Mouse (Mus musculus) intestine, embryonic 15.5 days (tissue): ENCODE data around the gene Srd5a3. TPM values are rescaled to one million over a fixed set of nuclear protein-coding genes. Genes with fewer than 3 reads are reported as not detected.

ENCODE experiments used
- ATAC-seq: fragments of 200-750 bp; cut with Nextera tagmentation; 2 replicates; pipeline ENCODE4 v1.8.0; 2017; ENCODE audit warnings: moderate TSS enrichment, moderate library complexity
- H3K27ac ChIP-seq: fragments of 300-500 bp; sonication (generic); 2 replicates; pipeline ENCODE4 v1.5.1; 2015; ENCODE audit warnings: mild to moderate bottlenecking, inconsistent platforms
- H3K27me3 ChIP-seq: fragments of 300-500 bp; sonication (generic); replicated peaks from 2 replicates; pipeline ENCODE4 v1.6.1; 2015; ENCODE audit warnings: inconsistent platforms
- H3K36me3 ChIP-seq: fragments of 300-500 bp; sonication (generic); 2 replicates; pipeline ENCODE4 v1.6.1; 2015; ENCODE audit warnings: inconsistent platforms
- H3K4me1 ChIP-seq: fragments of 300-500 bp; sonication (generic); replicated peaks from 2 replicates; pipeline ENCODE4 v1.6.1; 2015; ENCODE audit warnings: inconsistent platforms
- H3K4me2 ChIP-seq: fragments of 300-500 bp; sonication (generic); replicated peaks from 2 replicates; pipeline ENCODE4 v1.6.1; 2015; ENCODE audit warnings: mild to moderate bottlenecking, inconsistent platforms
- H3K4me3 ChIP-seq: fragments of 300-500 bp; sonication (generic); replicated peaks from 2 replicates; pipeline ENCODE4 v1.5.1; 2015; ENCODE audit warnings: inconsistent platforms
- H3K9ac ChIP-seq: fragments of 300-500 bp; sonication (generic); 2 replicates; pipeline ENCODE4 v1.6.1; 2015; ENCODE audit warnings: inconsistent platforms
- H3K9me3 ChIP-seq: fragments of 300-500 bp; sonication (generic); 2 replicates; pipeline ENCODE4 v1.6.1; 2016; ENCODE audit warnings: inconsistent platforms
- WGBS: fragments of 180-500 bp; shearing (Covaris S2); methylation state at CpG from one replicate; pipeline ENCODE4 v1.1.7; 2015; 5-methylcytosine and 5-hydroxymethylcytosine counted together
- polyA plus RNA-seq: library from polyadenylated mRNA; unstranded; fragments of >200 nt; fragmentation: Nextera tagmentation; extraction: Ambion mirVana; gene quantifications from 2 replicates; pipeline ENCODE4 v1.2.1, GENCODE M21; 2015

Gene Srd5a3
- polyA plus RNA-seq, 1 experiment from 2014 or later, result 38.7 TPM

- no peaks in the 10 kb centered on the region for H3K27me3 ChIP-seq
- 0 out of 2 replicates have a peak, but pooled peaks cover 3% of the 10 kb centered on the region for H3K36me3 ChIP-seq
- no peaks in the 10 kb centered on the region for H3K9me3 ChIP-seq
- no peak for ATAC-seq
- H3K9ac ChIP-seq, result no peak overlapping the region
- H3K4me1 ChIP-seq, result 0 out of 2 replicates have a peak, but pooled peaks cover 4% of the 10 kb centered on the region
- no peak overlapping the region for H3K4me2 ChIP-seq
- H3K27ac ChIP-seq, result no peak overlapping the region
- 70% methylated on average over 6 of the region's 6 CpGs for WGBS
- no peak overlapping the region for H3K4me3 ChIP-seq
These were observed 19.5 kb downstream of the Srd5a3 start for GRCm38 (mm10) chr5:76159555-76159954.

- Histone ChIP-seq H3K36me3 (0 out of 2 replicates have a peak, but pooled peaks cover 3% of the 10 kb centered on the region), H3K9me3 (no peaks in the 10 kb centered on the region), H3K9ac (no peak overlapping the region), H3K4me2 (no peak overlapping the region), H3K4me1 (no peaks in the 10 kb centered on the region), H3K27me3 (no peaks in the 10 kb centered on the region), H3K4me3 (no peak overlapping the region), H3K27ac (no peak overlapping the region)
- ATAC-seq, result no peak
- WGBS, result 57% methylated on average over 3 of the region's 3 CpGs
These were observed 20.0 kb downstream of the Srd5a3 start for GRCm38 (mm10) chr5:76160086-76160485.

DNA sequence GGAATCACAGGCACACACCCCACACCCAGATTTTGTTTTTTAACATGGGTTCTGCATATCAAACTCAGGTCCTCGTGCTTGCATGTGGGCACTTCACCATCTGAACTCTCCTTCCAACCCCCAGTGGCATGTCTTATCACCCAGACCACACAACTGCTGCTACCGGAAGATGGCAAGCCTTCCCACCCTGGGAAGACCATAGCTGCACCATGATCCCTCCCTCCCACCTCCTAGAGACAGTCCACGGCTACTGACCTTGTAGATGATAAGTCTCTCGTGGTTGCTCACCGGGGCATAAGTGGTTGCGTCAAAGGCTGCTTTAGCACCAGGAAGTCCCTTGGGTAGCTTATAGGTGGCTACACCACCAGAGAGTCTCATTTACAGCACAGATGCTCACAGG, 21.4 kb downstream of the Srd5a3 start:
- no peak for ATAC-seq
- WGBS, result 89% methylated on average over 6 of the region's 6 CpGs

GRCm38 (mm10) chr5:76162926-76163325, 22.9 kb downstream of the Srd5a3 start:
- Histone ChIP-seq H3K4me3 (no peak overlapping the region), H3K9ac (no peak overlapping the region), H3K27ac (no peak overlapping the region), H3K4me2 (no peak overlapping the region), H3K36me3 (no peaks in the 10 kb centered on the region), H3K27me3 (no peaks in the 10 kb centered on the region), H3K4me1 (no peaks in the 10 kb centered on the region), H3K9me3 (no peaks in the 10 kb centered on the region)
- 80% methylated on average over 5 of the region's 5 CpGs for WGBS
- no peak for ATAC-seq

More for the DNA sequence above, 21.4 kb downstream of the Srd5a3 start:
- H3K4me3 ChIP-seq, result no peak overlapping the region
- no peaks in the 10 kb centered on the region for H3K4me1 ChIP-seq
- no peak overlapping the region for H3K4me2 ChIP-seq
- H3K9me3 ChIP-seq, result no peaks in the 10 kb centered on the region
- H3K27me3 ChIP-seq, result no peaks in the 10 kb centered on the region
- no peak overlapping the region for H3K27ac ChIP-seq
- no peak overlapping the region for H3K9ac ChIP-seq
- H3K36me3 ChIP-seq, result no peaks in the 10 kb centered on the region

DNA sequence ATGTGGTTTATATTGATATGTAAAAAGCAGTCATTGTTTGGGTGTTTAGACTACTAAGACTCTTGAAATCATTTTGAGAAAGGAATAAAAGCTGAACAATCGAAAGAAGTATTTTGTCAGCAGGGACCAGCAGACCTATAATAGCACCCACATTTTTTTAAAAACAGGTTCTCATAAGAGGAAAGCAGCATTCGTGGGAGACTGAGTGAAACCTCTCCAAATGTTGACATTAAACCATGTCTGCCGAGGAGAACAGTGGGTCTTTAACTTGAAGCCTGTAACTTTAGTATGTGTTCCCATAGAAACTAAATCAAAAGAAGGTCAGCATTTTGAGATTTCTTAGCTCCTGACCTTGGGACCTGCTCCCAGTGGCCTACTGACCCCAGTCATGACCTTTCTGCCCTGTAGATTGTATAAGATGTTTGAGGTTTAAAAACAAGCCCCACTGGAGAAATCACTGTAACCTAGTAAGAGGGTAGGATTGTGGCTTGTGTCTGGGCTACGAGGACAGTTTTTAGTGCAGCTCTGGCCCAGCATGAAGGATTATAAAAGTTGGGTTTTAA, 23.8 kb downstream of the Srd5a3 start:
- H3K9me3 ChIP-seq, result no peaks in the 10 kb centered on the region

DNA sequence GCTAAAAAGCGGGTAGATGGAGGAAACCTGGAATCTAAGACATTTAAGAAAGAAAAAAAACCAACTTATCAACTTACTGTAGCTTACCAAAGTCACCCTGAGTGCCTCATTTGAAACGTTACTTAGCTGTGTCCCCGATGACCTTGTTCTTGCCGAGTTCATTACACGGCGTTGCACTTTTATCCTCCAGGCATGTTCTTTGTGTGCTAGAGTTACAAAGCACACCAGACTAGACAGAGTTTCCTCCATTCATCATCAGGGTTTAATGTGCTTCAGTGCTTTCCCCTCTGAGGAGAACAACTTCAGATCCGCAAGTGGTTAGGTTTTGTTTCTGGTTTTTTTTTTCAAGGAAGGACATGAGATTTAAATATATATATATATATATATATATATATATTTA, 24.8 kb downstream of the Srd5a3 start:
- Histone ChIP-seq H3K36me3 (no peaks in the 10 kb centered on the region), H3K27ac (no peak overlapping the region), H3K4me1 (no peaks in the 10 kb centered on the region), H3K9ac (no peak overlapping the region), H3K4me2 (no peak overlapping the region), H3K27me3 (no peaks in the 10 kb centered on the region), H3K9me3 (no peaks in the 10 kb centered on the region), H3K4me3 (no peak overlapping the region)
- ATAC-seq, result no peak
- 71% methylated on average over 7 of the region's 7 CpGs for WGBS

More for the DNA sequence above, 23.8 kb downstream of the Srd5a3 start:
- Histone ChIP-seq H3K9ac (no peak overlapping the region), H3K4me3 (no peak overlapping the region), H3K4me2 (no peak overlapping the region), H3K4me1 (no peaks in the 10 kb centered on the region), H3K27ac (no peak overlapping the region), H3K27me3 (no peaks in the 10 kb centered on the region), H3K36me3 (no peaks in the 10 kb centered on the region)
- ATAC-seq, result no peak
- 46% methylated on average over 4 of the region's 4 CpGs for WGBS

- H3K4me2 ChIP-seq, result no peak overlapping the region
- no peaks in the 10 kb centered on the region for H3K36me3 ChIP-seq
- no peaks in the 10 kb centered on the region for H3K9me3 ChIP-seq
- WGBS, result 74% methylated on average over 4 of the region's 4 CpGs
- H3K9ac ChIP-seq, result no peak overlapping the region
- H3K4me3 ChIP-seq, result no peak overlapping the region
- ATAC-seq, result no peak
- H3K27ac ChIP-seq, result no peak overlapping the region
- no peaks in the 10 kb centered on the region for H3K4me1 ChIP-seq
- H3K27me3 ChIP-seq, result no peaks in the 10 kb centered on the region
These were observed 30.5 kb downstream of the Srd5a3 start for GRCm38 (mm10) chr5:76170522-76170921.

- no peak overlapping the region for H3K9ac ChIP-seq
- no peak overlapping the region for H3K4me2 ChIP-seq
- no peak overlapping the region for H3K4me3 ChIP-seq
- H3K9me3 ChIP-seq, result no peaks in the 10 kb centered on the region
- no peak for ATAC-seq
- no peak overlapping the region for H3K27ac ChIP-seq
- no peaks in the 10 kb centered on the region for H3K4me1 ChIP-seq
- no peaks in the 10 kb centered on the region for H3K27me3 ChIP-seq
- H3K36me3 ChIP-seq, result no peaks in the 10 kb centered on the region
These were observed 31.0 kb downstream of the Srd5a3 start for GRCm38 (mm10) chr5:76171039-76171438.

GRCm38 (mm10) chr5:76175051-76175450, 35.0 kb downstream of the Srd5a3 start:
- Histone ChIP-seq H3K27me3 (no peaks in the 10 kb centered on the region), H3K4me2 (no peak overlapping the region), H3K36me3 (no peaks in the 10 kb centered on the region), H3K4me1 (peaks cover 6% of the 10 kb centered on the region; the same call in 1 of the 2 replicates), H3K4me3 (no peak overlapping the region), H3K9me3 (no peaks in the 10 kb centered on the region), H3K9ac (no peak overlapping the region), H3K27ac (no peak overlapping the region)
- no peak for ATAC-seq
- WGBS, result 85% methylated on average over 4 of the region's 4 CpGs

GRCm38 (mm10) chr5:76176411-76176810, 36.3 kb downstream of the Srd5a3 start:
- Histone ChIP-seq H3K27ac (no peak overlapping the region), H3K9me3 (no peaks in the 10 kb centered on the region), H3K27me3 (no peaks in the 10 kb centered on the region), H3K9ac (no peak overlapping the region), H3K4me2 (no peak overlapping the region), H3K4me3 (no peak overlapping the region), H3K36me3 (no peaks in the 10 kb centered on the region), H3K4me1 (peaks cover 6% of the 10 kb centered on the region; the same call in 1 of the 2 replicates)
- WGBS, result 38% methylated on average over 3 of the region's 3 CpGs
- no peak for ATAC-seq

DNA sequence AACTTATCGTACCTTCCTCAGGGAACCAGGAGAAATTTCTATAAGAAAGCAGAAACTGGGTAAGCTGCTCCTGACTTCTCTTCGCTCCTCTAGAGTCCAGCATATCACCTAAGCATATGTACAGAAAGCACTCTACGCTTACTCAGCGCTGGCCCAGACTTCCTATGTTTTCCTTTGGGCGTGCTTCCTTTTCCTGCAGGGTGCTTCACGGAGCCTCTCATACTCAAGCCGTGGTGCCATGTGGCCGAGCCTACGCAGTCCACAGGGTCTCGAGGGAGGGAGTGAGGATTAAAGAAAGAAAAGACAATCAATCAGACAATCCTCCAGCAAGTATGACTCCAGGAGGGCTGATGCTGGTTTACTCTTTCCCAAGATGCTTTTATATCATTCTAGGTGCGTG, 36.8 kb downstream of the Srd5a3 start:
- H3K9me3 ChIP-seq, result no peaks in the 10 kb centered on the region
- H3K27me3 ChIP-seq, result no peaks in the 10 kb centered on the region
- 53% methylated on average over 11 of the region's 11 CpGs for WGBS
- no peaks in the 10 kb centered on the region for H3K36me3 ChIP-seq
- ATAC-seq, result no peak
- no peak overlapping the region for H3K27ac ChIP-seq
- no peak overlapping the region for H3K4me3 ChIP-seq
- H3K4me1 ChIP-seq, result peaks cover 6% of the 10 kb centered on the region; the same call in 1 of the 2 replicates
- no peak overlapping the region for H3K9ac ChIP-seq
- H3K4me2 ChIP-seq, result no peak overlapping the region

DNA sequence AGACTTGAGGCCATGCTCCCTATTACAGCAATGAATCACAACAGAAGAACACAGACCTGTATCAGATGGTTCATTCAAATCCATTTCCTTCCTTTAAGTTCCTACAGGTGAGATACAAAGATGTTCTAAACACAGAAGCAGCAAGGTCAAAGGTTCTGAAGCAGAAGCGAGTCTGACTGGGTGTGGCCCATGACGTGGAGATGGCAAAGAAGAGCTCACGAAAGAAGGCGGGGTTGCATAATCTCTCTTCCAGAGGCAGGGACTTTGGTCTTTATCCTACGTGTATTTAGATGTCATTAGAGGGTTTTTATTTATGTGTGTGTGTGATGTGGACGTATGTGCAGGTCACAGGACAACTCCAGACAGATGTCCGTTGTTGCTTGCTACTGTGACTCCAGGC, 37.6 kb downstream of the Srd5a3 start:
- H3K9me3 ChIP-seq, result no peaks in the 10 kb centered on the region
- H3K36me3 ChIP-seq, result no peaks in the 10 kb centered on the region
- ATAC-seq, result peak; percentile 72
- no peak overlapping the region for H3K9ac ChIP-seq
- no peaks in the 10 kb centered on the region for H3K27me3 ChIP-seq
- no peak overlapping the region for H3K4me3 ChIP-seq
- H3K4me1 ChIP-seq, result peaks cover 6% of the 10 kb centered on the region; the same call in 1 of the 2 replicates
- 52% methylated on average over 7 of the region's 7 CpGs for WGBS
- H3K27ac ChIP-seq, result no peak overlapping the region
- H3K4me2 ChIP-seq, result no peak overlapping the region

- H3K27me3 ChIP-seq, result no peaks in the 10 kb centered on the region
- WGBS, result 98% methylated on average over 5 of the region's 5 CpGs
- no peak for ATAC-seq
- H3K4me3 ChIP-seq, result no peak overlapping the region
- no peak overlapping the region for H3K4me2 ChIP-seq
- no peaks in the 10 kb centered on the region for H3K9me3 ChIP-seq
- no peak overlapping the region for H3K9ac ChIP-seq
- no peaks in the 10 kb centered on the region for H3K36me3 ChIP-seq
- H3K27ac ChIP-seq, result no peak overlapping the region
- peaks cover 10% of the 10 kb centered on the region; the same call in 1 of the 2 replicates for H3K4me1 ChIP-seq
These were observed 39.1 kb downstream of the Srd5a3 start for GRCm38 (mm10) chr5:76179171-76179570.
